Mouse (Mus musculus) olfactory bulb, adult 2 months (tissue): ENCODE measurements at regions not wholly inside any gene's neighbourhood (a gene's known extent, or its start where the extent isn't known, plus 50 kb on each side); places are given as distances from the start of the nearest gene placed in this dataset.

Experiments
- H3K27ac ChIP-seq: fragments of 200-500 bp; 2 replicates; pipeline ENCODE4 v1.5.1; 2012; ENCODE audit warnings: low read depth, low read length; ENCODE audit not compliant: insufficient read depth
- H3K4me1 ChIP-seq: fragments of 200-500 bp; 2 replicates; pipeline ENCODE4 v1.6.1; 2012; ENCODE audit warnings: low read length; ENCODE audit not compliant: control insufficient read depth, insufficient read depth
- H3K4me3 ChIP-seq: fragments of 200-500 bp; 2 replicates; pipeline ENCODE4 v1.5.1; 2012; ENCODE audit warnings: mild to moderate bottlenecking, low read depth, low read length, moderate library complexity; ENCODE audit not compliant: insufficient read depth
- CTCF ChIP-seq: fragments of 200-500 bp; IDR thresholded peaks from 2 replicates; pipeline ENCODE4 v1.5.1; 2012; ENCODE audit warnings: low read depth, mild to moderate bottlenecking, low read length, moderate library complexity; ENCODE audit not compliant: insufficient read depth
- POLR2A ChIP-seq: fragments of 200-500 bp; IDR thresholded peaks from 2 replicates; pipeline ENCODE4 v1.6.1; 2012; ENCODE audit warnings: mild to moderate bottlenecking, low read depth, low read length, moderate library complexity; ENCODE audit not compliant: insufficient read depth
- WGBS: fragments of 180-500 bp; shearing (Covaris S2); methylation state at CpG from one replicate; pipeline ENCODE4 v1.1.7; 2018; 5-methylcytosine and 5-hydroxymethylcytosine counted together

GRCm38 (mm10) chr11:34153749-34154525 is 54.0 kb downstream of the Foxi1 start:
- TF ChIP-seq CTCF (no peak), POLR2A (no peak)
- H3K27ac ChIP-seq = no peak overlapping the region
- H3K4me3 ChIP-seq = no peak overlapping the region
- WGBS = 83% methylated on average over 5 of the region's 5 CpGs
- no peaks in the 10 kb centered on the region for H3K4me1 ChIP-seq

- WGBS = 28% methylated on average over 5 of the region's 5 CpGs
- Histone ChIP-seq H3K27ac (no peak overlapping the region), H3K4me3 (no peak overlapping the region), H3K4me1 (no peaks in the 10 kb centered on the region)
- TF ChIP-seq POLR2A (no peak), CTCF (peak; percentile 62)
Observed at GRCm38 (mm10) chr11:34149370-34149976, 51.1 kb upstream of the 4930469K13Rik start.
